Mouse (Mus musculus) spleen, embryonic (tissue): ENCODE measurements around the gene Nr6a1.

ENCODE experiments used
- CTCF ChIA-PET: fragments of 350-600 bp; sonication (Branson Sonifier 250); formaldehyde crosslinking; loops from one replicate; lab custom pipeline; 2022; lab: Charles Lee

Gene Nr6a1

DNA sequence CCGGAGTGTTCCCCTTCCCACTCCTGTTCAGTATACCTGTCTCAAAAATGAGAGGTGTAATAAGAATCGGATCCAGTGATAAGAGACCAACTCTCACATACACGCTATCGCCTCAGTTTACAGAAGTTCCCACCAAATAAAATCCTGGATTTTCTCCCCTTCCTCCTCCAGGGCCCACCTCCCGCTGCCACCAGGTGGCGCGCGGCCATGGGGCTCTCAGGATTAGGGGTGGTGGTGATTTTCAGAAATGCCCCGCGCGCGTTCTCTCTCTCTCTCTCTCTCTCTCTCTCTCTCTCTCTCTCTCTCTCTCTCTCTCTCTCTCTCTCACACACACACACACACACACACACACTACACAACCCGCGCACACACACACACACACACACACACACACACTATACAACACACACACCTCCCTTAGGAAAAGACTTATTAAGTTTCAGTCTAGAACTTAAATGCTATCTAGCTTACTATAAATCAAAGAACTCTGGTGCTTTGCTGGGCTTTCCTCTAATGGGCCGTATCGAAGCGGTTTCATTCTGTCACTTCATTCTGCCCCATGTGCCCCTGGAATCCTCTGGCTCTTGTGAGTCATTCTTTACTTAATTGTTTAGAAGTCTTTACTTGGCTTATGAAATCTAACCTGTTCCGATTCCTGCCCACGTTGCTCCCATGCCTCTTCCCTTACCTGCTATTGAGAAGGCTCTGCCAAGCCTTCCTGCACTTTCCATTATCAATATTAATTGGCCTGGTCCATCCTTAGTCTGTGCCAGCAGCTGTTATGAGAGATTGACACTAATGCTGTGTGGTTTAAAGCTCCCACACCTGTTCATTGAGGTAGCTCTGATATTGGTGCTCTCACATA lies at the start of gene Nr6a1:
Gene Nr6a1 (minus strand): TSS at position 574 of the 865 bp plus-strand sequence.
- CTCF ChIA-PET: interaction anchor here (0.7 kb wide), 1 partner anchor 80 kb away, joined by 7 read pairs; no protein-coding TSS in a partner anchor

DNA sequence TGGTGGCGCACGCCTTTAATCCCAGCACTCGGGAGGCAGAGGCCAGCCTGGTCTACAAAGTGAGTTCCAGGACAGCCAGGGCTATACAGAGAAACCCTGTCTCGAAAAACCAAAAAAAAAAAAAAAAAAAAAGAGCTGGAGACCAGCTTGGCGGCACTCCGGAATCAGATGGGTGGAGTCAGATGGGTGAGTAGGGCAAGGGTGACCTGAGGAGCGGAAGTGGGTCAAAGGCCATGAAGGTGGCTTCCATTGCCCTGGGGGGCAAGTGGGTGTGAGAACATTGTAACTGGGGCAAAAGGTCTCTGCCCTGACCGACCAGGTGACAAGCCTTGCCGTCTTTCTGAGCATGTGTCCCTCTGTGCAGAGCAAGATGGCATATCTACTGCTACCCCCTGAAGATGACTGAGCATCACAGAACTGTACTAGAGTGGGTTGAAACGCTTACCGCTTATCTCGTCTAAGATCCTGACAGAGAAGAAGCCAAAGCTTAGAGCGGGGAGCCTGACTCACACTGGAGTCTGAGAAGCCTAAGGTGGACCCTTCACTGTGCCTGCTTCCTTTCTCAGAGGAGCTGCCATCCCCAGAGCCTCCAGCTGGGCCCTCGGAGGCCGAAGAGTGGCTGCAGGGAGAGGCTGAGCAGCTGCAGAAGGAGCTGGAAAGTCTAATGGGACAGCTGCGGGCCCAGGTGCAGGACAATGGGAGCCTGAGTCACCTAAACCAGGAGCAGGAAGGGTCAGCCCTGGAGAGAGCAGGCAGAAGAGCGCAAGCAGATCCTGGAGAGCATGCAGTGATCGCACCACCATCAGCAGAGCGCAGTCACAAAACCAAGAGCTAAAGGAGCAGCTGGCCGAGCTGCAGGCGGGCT lies 48.7 kb upstream of the Nr6a1 start:
- CTCF ChIA-PET: interaction anchor here (0.5 kb wide), 1 partner anchor 60 kb away, joined by 3 read pairs; no protein-coding TSS in a partner anchor

DNA sequence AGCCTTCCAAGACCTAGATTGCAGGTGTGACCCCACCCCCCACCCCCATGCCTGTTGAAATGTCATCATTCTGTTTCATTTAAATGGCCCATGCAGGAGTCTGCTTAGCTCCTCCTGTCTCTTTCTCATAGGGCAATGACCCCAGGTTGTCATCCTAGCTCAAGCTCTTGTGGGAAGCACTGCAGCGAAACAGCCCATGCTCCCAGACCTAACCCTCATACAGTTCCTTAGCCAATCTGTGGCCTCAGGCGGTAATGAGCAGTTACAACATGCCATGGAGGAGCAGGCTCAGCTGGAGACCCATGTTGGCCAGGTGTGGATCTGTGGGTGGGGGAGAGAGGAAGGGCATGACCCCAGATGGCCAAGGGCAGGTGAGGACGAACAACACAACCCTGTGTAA lies 47.7 kb upstream of the Nr6a1 start:
- CTCF ChIA-PET: no interaction called here

DNA sequence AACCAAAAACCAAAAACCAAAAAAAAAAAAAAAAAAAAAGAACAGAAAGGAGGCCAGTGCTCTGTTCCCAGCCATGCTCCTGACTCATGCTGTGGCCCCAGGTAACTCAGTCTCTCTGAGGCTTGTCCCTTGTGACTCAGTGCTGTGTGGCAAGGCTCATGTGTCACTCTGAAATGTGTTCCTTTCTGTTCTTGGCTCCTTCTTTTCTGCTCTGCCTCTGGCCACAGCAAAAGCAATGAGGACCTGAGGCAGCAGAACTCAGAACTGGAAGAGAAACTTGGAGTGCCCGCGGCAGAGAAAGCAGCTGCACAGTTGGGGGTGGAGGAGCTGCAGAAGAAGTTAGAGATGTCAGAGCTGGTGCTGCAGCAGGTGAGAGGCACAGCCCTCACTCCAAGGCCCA lies 46.7 kb upstream of the Nr6a1 start:
- CTCF ChIA-PET: no interaction called here

DNA sequence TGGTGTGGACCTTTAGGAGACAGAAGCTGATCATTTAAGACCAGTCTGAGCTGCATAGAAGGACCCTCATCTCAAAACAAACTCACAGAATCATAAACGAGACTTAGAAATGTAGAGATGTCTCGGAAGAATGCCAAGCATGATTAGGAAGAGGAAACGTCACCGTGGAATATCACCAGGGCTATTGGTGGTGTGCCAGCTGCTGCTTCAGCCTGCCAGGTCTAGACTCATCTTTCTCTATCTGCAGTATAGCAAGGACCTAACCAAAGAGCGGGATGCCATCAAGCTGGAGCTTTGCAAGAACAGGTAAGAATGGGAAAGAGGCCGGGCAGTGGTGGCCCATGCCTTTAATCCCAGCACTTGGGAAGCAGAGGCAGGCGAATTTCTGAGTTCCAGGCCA lies 46.2 kb upstream of the Nr6a1 start:
- CTCF ChIA-PET: no interaction called here

DNA sequence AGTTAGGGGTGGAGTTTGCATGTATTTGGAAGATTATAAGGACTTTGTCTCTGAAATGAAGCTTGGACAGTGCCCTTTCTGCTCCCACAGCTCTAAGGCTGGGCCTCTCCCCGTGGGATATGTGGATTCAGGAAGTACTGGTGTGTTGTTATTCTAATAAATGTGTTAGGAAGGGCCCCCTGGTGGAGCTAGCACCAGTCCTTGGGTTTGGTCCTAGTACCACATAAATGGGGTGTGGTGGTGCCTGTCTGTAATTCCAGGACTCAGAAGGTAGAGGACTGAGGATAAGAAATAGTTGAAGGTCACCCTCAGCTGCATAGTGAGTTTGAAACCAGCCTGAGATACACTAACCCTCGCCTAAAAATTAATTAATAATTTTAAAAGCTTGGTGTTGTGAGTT lies 45.7 kb upstream of the Nr6a1 start:
- CTCF ChIA-PET: no interaction called here

DNA sequence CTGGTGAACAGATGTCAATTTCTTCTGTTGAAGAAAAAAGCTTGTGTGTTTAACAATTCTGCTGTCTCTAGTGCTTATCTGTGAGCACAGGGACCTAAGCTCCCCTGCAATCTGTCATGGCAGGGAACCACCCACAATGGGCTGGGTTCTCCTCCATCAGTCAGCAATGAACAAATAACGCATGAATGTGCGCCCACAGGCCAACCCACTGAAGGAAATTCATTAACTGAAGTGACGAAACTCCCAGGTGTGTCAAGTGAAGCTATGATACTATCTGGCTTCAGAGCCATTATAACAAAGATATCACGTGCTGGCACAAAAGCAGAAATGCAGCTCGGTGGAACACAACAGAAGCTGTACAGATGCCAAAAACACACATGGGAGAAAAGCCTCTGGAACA lies 42.6 kb upstream of the Nr6a1 start:
- CTCF ChIA-PET: no interaction called here

DNA sequence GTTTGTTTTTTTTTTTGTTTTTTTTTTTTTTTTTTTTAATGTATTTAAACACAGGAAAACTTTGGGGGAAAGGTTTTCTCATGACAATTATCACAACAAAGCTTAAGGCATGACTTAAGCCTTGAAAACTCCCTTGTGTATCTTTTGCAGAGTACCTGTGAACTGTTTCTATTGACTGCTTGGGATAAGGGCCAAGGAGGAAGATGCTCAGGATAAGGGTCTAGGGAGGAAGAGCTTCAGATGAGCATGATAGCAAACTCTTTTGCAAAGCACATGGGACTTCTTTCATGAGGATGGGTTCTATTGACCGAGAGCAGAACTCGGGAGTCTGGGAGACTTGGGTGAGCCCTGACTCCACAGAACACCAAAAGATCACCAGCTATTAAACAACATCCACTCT lies 42.2 kb upstream of the Nr6a1 start:
- CTCF ChIA-PET: no interaction called here

DNA sequence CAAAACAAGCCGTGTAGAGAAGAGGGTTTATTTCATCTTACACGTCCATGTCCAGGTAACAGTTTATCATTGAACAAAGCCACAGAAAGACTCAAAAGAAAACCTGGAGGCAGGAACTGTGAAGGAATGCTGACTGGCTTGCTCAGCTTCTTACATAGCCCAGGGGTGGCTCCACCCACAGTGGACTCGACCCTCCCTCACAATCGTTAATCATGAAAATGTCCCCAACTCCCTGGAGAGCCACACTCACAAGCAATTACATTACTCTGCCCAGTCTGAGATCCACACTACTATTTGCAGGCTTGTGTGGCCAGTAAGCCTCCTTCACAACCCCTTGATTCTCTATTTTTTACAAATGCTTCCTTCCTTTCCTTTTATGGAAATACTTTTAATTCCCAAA lies 36.7 kb upstream of the Nr6a1 start:
- CTCF ChIA-PET: no interaction called here

DNA sequence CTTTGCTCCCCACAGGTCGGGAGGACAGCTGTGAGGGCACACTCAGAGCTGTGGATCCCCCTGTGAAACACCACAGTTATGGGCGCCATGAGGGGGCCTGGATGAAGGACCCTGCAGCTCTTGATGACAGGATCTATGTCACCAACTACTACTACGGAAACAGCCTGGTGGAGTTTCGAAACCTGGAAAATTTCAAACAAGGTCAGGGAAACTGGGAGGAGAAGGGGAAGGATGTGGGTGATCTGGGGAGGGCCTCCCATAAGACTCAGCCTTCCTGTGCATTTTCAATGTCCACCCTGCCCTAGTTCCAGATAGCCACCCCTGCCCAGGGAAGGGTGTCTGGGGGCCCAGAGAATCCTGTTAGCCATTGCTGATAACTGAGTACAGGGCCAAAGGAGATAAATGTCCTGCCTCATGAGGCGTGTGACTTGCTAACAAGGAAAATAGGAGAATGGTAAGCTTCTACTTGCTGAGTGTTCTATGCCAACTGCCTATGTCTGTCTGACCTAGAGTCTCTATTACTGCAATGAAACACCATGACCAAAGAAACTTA lies 30.3 kb upstream of the Nr6a1 start:
- CTCF ChIA-PET: no interaction called here

DNA sequence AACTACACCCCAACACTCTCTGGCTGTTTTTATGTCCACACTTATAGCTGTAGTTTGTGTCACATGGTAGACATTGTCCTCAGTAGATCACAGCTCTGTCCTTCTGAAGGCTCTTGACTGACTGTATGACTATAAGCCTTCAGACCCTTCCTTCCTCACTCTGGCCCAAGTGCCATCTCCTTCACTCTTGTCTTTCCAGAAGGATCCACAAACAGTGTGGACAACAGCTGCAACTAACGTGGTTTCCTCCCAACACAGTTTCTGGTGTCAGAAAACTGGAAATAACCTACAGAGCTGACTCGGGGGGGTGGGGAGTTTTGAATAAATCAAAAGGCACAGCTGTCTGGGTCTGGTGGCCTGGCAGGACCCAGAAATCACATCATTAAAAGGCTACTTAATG lies 28.6 kb upstream of the Nr6a1 start:
- CTCF ChIA-PET: no interaction called here

DNA sequence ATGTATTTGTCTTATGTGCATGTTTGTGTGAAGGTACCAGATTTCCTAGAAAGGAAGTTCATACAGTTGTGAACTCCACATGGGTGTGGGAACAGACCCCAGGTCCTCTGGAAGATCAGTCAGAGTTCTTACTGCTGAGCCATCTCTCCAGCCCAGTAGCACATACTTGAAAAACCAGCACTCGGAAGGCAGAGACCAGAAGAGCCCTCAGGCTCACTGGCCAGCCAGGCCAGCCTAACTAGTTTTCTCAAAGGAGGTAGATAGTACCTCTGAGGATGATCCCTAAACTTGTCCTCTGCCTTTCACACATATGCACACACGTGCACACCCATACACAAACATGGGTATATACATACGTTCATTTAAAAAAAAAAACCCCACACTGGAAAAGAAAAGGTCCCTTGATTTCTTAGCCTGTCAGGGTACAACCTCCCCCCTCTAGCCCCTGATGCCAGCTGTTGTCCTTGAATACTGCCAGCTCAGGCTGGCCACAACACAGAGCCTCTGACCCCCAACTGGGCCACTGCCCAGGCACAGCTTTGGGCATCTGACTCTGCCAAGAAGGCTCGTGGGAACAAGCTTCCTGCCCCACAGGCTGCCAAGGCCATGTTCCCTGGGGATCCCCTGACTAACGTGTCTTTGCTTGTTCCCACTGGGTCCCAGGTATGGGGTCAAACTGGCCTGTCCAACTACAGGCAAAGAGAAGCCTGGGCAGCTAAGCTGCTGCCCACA lies 25.8 kb upstream of the Nr6a1 start:
- CTCF ChIA-PET: interaction anchor here (0.6 kb wide), 1 partner anchor 98 kb away, joined by 3 read pairs; no protein-coding TSS in a partner anchor

DNA sequence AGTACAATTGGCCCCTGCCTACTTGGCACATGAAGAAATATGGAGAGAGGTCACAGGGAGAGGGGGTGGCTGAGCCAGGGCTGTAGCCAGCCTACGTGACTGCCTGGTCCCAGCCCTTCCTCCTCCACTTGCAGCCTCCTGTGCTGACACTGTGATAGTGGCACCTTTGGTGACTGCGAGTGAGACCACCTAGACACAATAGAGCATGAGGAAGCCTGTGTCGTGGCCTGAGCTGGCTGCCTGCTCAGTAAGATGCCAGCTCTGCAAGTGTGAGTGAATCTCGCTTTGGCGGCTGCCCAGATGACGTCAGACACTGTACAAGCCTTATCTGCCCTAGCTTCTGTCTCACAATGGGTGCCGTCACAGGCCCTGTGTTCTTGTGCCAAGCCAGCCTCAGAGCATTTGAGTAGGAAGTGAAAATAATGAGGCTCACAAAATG lies 22.8 kb upstream of the Nr6a1 start:
- CTCF ChIA-PET: no interaction called here

DNA sequence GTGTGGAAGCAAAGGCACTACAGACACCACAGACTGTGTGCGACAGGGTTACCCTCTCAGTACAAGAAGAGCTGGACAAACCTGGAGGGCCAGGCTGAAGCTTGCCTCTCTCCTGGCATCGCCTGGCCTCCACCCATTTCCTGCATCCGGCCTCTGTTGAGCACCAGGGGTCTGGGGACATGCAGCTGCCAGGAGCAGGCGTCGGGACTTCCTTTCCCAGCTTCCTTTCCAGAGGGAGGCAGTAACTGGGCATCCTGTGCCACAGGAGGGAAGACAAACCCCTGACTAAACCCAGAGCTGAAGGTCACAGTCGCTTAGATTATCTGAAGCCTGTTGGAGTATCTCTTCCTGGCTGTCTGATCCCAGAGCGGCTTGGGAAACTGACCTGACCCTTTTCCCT lies 20.1 kb upstream of the Nr6a1 start:
- CTCF ChIA-PET: no interaction called here

DNA sequence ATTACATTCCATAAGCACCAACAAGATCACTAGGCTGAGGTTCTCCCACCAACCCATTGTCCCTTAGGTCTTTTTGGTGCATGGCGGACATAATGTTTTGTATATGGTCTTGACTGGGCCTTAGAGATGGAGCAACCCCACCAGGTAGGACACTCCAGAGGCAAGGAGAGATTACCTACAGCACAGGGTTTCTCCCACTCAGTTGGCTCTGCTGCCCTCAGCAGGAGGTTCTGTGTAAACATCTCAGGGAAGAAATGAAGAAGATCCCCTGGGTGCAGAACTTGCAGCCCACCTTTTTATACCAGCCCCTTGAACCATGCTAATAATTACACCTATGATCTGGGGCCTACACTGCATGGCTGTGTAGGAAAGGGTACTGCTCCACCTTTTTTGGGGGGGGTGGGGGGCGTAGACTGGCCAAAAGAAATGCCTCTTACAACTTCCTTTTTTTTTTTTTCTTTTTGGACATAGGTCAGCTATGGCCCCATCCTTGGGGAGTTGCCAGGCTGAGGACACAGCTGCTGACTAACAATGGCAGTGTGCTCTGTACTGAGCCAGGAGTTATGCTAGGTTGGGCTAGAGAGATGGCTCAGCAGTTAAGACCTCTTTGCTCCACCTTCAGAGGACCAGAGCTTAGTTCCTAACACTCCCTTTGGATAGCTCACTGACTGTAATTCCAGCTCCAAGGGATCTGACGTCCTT lies 17.1 kb upstream of the Nr6a1 start:
- CTCF ChIA-PET: no interaction called here

DNA sequence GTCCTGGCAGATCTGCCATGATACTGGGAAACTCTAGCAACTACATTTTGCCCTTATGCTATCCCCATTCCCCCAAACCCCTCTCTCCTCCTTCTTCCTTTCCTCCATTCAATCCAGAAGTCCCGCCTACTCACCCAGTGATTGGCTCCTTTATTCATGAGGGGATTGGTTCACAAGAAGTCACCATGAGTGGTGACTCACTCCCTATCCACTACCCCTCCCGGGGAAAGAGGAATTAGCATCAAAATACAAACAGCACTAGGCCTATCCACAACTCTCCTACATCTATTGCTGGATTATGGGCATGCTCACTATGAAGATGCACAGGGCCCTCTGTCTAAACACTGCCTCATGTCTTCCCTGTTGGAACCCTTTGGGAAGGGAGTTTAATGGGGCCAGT lies 16.5 kb upstream of the Nr6a1 start:
- CTCF ChIA-PET: no interaction called here

DNA sequence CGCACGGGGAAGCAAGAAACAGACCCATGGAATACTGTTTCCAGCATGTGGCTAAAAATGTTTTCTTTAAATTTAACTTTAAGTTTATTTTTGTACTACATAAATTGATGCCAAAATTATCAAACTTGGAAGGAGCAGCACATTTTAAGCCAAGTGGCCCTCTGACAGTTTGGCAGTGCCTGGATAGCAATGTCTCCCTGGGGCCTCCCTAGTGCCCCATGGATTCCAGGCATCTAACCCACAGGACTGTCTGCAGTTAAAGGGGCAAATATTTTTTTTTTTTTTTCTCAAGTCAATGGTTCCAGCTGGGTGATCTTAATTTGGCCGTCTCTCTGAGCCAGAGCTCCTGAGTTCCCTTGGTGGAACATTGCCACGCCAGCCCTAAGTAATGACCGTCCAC lies 15.7 kb upstream of the Nr6a1 start:
- CTCF ChIA-PET: no interaction called here

DNA sequence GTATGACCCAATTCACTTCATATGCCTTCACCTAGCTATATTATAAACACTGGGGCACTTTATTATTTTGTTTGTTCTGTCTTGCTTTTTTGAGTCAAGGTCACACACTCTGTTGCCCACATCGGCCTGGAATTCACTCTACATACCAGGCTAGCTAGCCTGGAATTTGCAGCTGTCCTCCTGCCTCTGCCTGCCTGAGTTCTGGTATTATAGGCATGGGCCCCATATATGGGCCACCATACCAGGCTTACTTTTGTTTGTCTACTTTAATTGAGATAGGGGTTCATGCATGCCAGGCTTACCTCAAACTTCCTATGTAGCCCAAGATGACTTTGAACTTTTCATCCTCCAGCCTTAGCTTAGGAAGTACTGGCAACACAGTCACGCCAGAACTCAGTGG lies 14.4 kb upstream of the Nr6a1 start:
- CTCF ChIA-PET: interaction anchor here (0.6 kb wide), 1 partner anchor 72 kb away, joined by 3 read pairs; no protein-coding TSS in a partner anchor

DNA sequence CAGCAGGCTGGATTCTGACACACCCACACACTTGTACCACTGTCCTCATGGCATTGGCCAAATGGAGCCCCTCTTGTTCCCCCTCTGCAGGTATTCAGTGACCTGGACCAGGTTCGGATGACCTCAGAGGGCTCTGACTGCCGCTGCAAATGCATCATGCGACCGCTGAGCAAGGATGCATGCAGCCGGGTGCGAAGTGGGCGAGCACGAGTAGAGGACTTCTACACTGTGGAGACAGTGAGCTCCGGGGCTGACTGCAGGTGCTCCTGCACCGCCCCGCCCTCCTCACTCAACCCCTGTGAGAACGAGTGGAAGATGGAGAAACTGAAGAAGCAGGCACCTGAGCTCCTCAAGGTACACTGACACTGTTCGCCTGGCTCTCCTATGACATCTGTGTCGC lies 13.9 kb upstream of the Nr6a1 start:
- CTCF ChIA-PET: interaction anchor here (0.6 kb wide), 1 partner anchor 72 kb away, joined by 3 read pairs; no protein-coding TSS in a partner anchor

DNA sequence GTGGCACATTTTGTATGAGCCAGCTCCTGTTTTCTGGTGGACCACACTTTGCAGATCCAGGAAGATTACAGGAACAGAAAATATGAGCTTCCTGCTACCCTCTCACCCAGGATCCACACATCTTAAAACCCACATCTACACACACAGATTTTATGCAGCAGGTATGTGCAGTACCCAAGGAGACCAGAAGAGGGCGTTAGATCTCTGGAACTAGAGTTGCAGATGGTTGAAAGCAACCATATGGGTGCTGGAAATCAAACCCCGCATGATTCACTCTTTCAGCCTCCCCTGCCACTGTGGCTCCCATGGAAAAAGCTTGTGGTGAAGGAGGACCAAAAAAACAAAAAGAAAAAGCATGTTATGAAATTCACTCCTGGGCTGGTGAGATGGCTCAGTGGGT lies 11.6 kb upstream of the Nr6a1 start:
- CTCF ChIA-PET: no interaction called here

DNA sequence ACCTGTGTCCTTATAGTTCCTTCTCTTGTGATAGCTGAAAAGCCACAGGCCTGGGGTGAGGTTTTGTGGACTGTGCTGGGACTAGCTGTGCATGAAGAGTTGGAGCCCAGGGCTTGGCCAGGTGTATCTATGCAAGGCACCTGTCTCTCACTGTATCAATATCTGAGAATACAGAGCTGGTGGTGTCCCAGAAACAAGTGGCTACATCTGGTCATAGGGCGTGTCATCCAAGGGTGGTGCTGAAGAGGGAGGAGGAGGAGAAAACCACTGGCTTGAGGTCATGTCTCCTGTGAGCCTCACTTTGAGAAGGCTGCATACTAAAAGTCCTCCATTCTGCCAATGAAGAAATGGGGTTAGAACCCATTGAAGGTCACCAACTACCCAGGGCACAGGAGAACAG lies 10.5 kb upstream of the Nr6a1 start:
- CTCF ChIA-PET: interaction anchor here (0.7 kb wide), 1 partner anchor 76 kb away, joined by 3 read pairs; no protein-coding TSS in a partner anchor
